Mouse (Mus musculus): ENCODE results near the gene Rarres2. TPM values are rescaled to one million over a fixed set of nuclear protein-coding genes. Genes with fewer than 3 reads are reported as not detected.

The Rarres2 gene
- total and polyA plus RNA-seq, 2 experiments from 2014 or later = 65.7 to 72.8 TPM

GRCm38 (mm10) chr6:48578736-48579135 is 6.1 kb upstream of the Rarres2 start:
- ATAC-seq (ENCODE audit: insufficient read depth, low read depth) = no peak
- Histone ChIP-seq H3K4me2 (ENCODE audit: low read depth, low read length) (no peak overlapping the region), H3K27ac (ENCODE audit: low read depth) (peak overlapping the region; percentile 79), H3K27me3 (ENCODE audit: control insufficient read depth, insufficient read depth, low read length) (no peaks in the 10 kb centered on the region), H3K9me3 (replicated peaks; ENCODE audit: control insufficient read depth, low read length) (no peaks in the 10 kb centered on the region), H3K4me1 (ENCODE audit: control insufficient read depth, insufficient read depth) (peaks cover 26% of the 10 kb centered on the region), H3K9ac (replicated peaks; ENCODE audit: low read depth, low read length) (no peak overlapping the region), H3K4me3 (ENCODE audit: low read depth, low read length) (no peak overlapping the region), H3K36me3 (replicated peaks; ENCODE audit: control insufficient read depth, insufficient read depth, low read length) (no peaks in the 10 kb centered on the region)
- no peak for DNase-seq (ENCODE audit: low spot score)
- TF ChIP-seq EP300 (IDR thresholded peaks at IDR 0.05; ENCODE audit: low read depth) = no peak
- TF ChIP-seq CTCF (IDR thresholded peaks at IDR 0.05; ENCODE audit: low read depth) = no peak
- 58% methylated on average over 5 of the region's 5 CpGs for WGBS

GRCm38 (mm10) chr6:48573981-48574380 is 1.4 kb upstream of the Rarres2 start:
- 59% methylated on average over 3 of the region's 3 CpGs for WGBS
- Histone ChIP-seq H3K36me3 (replicated peaks; ENCODE audit: control insufficient read depth, insufficient read depth, low read length) (no peaks in the 10 kb centered on the region), H3K9me3 (replicated peaks; ENCODE audit: control insufficient read depth, low read length) (no peaks in the 10 kb centered on the region), H3K27me3 (ENCODE audit: control insufficient read depth, insufficient read depth, low read length) (no peaks in the 10 kb centered on the region), H3K4me2 (ENCODE audit: low read depth, low read length) (no peak overlapping the region), H3K4me3 (ENCODE audit: low read depth, low read length) (no peak overlapping the region), H3K4me1 (ENCODE audit: control insufficient read depth, insufficient read depth) (peaks cover 12% of the 10 kb centered on the region), H3K27ac (ENCODE audit: low read depth) (no peak overlapping the region), H3K9ac (replicated peaks; ENCODE audit: low read depth, low read length) (no peak overlapping the region)
- ATAC-seq (ENCODE audit: insufficient read depth, low read depth) (no peak), DNase-seq (ENCODE audit: low spot score) (no peak)
- no peak for TF ChIP-seq CTCF (IDR thresholded peaks at IDR 0.05; ENCODE audit: low read depth)
- no peak for TF ChIP-seq EP300 (IDR thresholded peaks at IDR 0.05; ENCODE audit: low read depth)

GRCm38 (mm10) chr6:48573280-48573679 is 691 bp upstream of the Rarres2 start:
- no peak overlapping the region for H3K9ac ChIP-seq (replicated peaks; ENCODE audit: low read depth, low read length)
- H3K27ac ChIP-seq (ENCODE audit: low read depth) = peak overlapping the region; percentile 67
- peak; percentile 28; the same call in 1 of the 2 replicates for ATAC-seq (ENCODE audit: insufficient read depth, low read depth)
- no peaks in the 10 kb centered on the region for H3K36me3 ChIP-seq (replicated peaks; ENCODE audit: control insufficient read depth, insufficient read depth, low read length)
- TF ChIP-seq CTCF (IDR thresholded peaks at IDR 0.05; ENCODE audit: low read depth) = no peak
- TF ChIP-seq EP300 (IDR thresholded peaks at IDR 0.05; ENCODE audit: low read depth) = no peak
- peaks cover 13% of the 10 kb centered on the region for H3K4me1 ChIP-seq (ENCODE audit: control insufficient read depth, insufficient read depth)
- DNase-seq (ENCODE audit: low spot score) = no peak
- no peaks in the 10 kb centered on the region for H3K27me3 ChIP-seq (ENCODE audit: control insufficient read depth, insufficient read depth, low read length)
- 32% methylated on average over 10 of the region's 10 CpGs for WGBS
- no peaks in the 10 kb centered on the region for H3K9me3 ChIP-seq (replicated peaks; ENCODE audit: control insufficient read depth, low read length)
- no peak overlapping the region for H3K4me3 ChIP-seq (ENCODE audit: low read depth, low read length)
- no peak overlapping the region for H3K4me2 ChIP-seq (ENCODE audit: low read depth, low read length)

- no peak for DNase-seq (ENCODE audit: low spot score)
- Histone ChIP-seq H3K9me3 (replicated peaks; ENCODE audit: control insufficient read depth, low read length) (no peaks in the 10 kb centered on the region), H3K4me2 (ENCODE audit: low read depth, low read length) (peak overlapping the region; percentile 36), H3K27ac (ENCODE audit: low read depth) (peak overlapping the region; percentile 51), H3K36me3 (replicated peaks; ENCODE audit: control insufficient read depth, insufficient read depth, low read length) (no peaks in the 10 kb centered on the region), H3K27me3 (ENCODE audit: control insufficient read depth, insufficient read depth, low read length) (no peaks in the 10 kb centered on the region), H3K9ac (replicated peaks; ENCODE audit: low read depth, low read length) (no peak overlapping the region), H3K4me3 (ENCODE audit: low read depth, low read length) (no peak overlapping the region; the same call in 1 of the 2 replicates), H3K4me1 (ENCODE audit: control insufficient read depth, insufficient read depth) (peaks cover 20% of the 10 kb centered on the region)
- ATAC-seq (ENCODE audit: insufficient read depth, low read depth) = no peak
- TF ChIP-seq EP300 (IDR thresholded peaks at IDR 0.05; ENCODE audit: low read depth) (no peak), CTCF (IDR thresholded peaks at IDR 0.05; ENCODE audit: low read depth) (no peak)
- WGBS = 85% methylated on average over 5 of the region's 5 CpGs
These were observed 575 bp downstream of the Rarres2 start for GRCm38 (mm10) chr6:48572014-48572413.

- H3K9ac ChIP-seq (replicated peaks; ENCODE audit: low read depth, low read length) = peak overlapping the region; percentile 22; the same call in 1 of the 2 replicates
- peak overlapping the region; percentile 59 for H3K4me2 ChIP-seq (ENCODE audit: low read depth, low read length)
- H3K4me3 ChIP-seq (ENCODE audit: low read depth, low read length) = peak overlapping the region; percentile 18; the same call in 1 of the 2 replicates
- peak; percentile 26 for DNase-seq (ENCODE audit: low spot score)
- peak overlapping the region; percentile 67; the same call in 1 of the 2 replicates for H3K27ac ChIP-seq (ENCODE audit: low read depth)
- TF ChIP-seq EP300 (IDR thresholded peaks at IDR 0.05; ENCODE audit: low read depth) = no peak
- no peak for TF ChIP-seq CTCF (IDR thresholded peaks at IDR 0.05; ENCODE audit: low read depth)
- no peaks in the 10 kb centered on the region for H3K36me3 ChIP-seq (replicated peaks; ENCODE audit: control insufficient read depth, insufficient read depth, low read length)
- H3K9me3 ChIP-seq (replicated peaks; ENCODE audit: control insufficient read depth, low read length) = no peaks in the 10 kb centered on the region
- no peaks in the 10 kb centered on the region for H3K27me3 ChIP-seq (ENCODE audit: control insufficient read depth, insufficient read depth, low read length)
- WGBS = 28% methylated on average over 8 of the region's 8 CpGs
- peaks cover 26% of the 10 kb centered on the region for H3K4me1 ChIP-seq (ENCODE audit: control insufficient read depth, insufficient read depth)
- no peak for ATAC-seq (ENCODE audit: insufficient read depth, low read depth)
These were observed 3.4 kb downstream of the Rarres2 start for GRCm38 (mm10) chr6:48569065-48569807.
